Mouse (Mus musculus) liver, embryonic 13.5 days (tissue): ENCODE data around the gene Uckl1. TPM values are rescaled to one million over a fixed set of nuclear protein-coding genes. Genes with fewer than 3 reads are reported as not detected.

Source experiments
- ATAC-seq: fragments of 200-750 bp; cut with Nextera tagmentation; 2 replicates; pipeline ENCODE4 v1.8.0; 2017; ENCODE audit warnings: low read depth, mild to moderate bottlenecking, moderate number of reproducible peaks, moderate library complexity
- DNase-seq: peaks from one replicate; pipeline ENCODE4 v3.0.0; 2022
- H3K27ac ChIP-seq: fragments of 300-500 bp; sonication (generic); 2 replicates; pipeline ENCODE4 v1.5.1; 2015; ENCODE audit warnings: moderate library complexity, mild to moderate bottlenecking, inconsistent platforms
- H3K27me3 ChIP-seq: fragments of 300-500 bp; sonication (generic); 2 replicates; pipeline ENCODE4 v1.6.1; 2015; ENCODE audit warnings: mild to moderate bottlenecking, inconsistent platforms
- H3K36me3 ChIP-seq: fragments of 300-500 bp; sonication (generic); 2 replicates; pipeline ENCODE4 v1.6.1; 2015; ENCODE audit warnings: mild to moderate bottlenecking, inconsistent platforms
- H3K4me1 ChIP-seq: fragments of 300-500 bp; sonication (generic); replicated peaks from 2 replicates; pipeline ENCODE4 v1.6.1; 2015; ENCODE audit warnings: inconsistent platforms
- H3K4me2 ChIP-seq: fragments of 300-500 bp; sonication (generic); 2 replicates; pipeline ENCODE4 v1.6.1; 2015; ENCODE audit warnings: inconsistent platforms, mild to moderate bottlenecking, moderate library complexity
- H3K4me3 ChIP-seq: fragments of 300-500 bp; sonication (generic); replicated peaks from 2 replicates; pipeline ENCODE4 v1.5.1; 2015; ENCODE audit warnings: mild to moderate bottlenecking, inconsistent platforms
- H3K9ac ChIP-seq: fragments of 300-500 bp; sonication (generic); 2 replicates; pipeline ENCODE4 v1.6.1; 2015; ENCODE audit warnings: mild to moderate bottlenecking, inconsistent platforms
- H3K9me3 ChIP-seq: fragments of 300-500 bp; sonication (generic); replicated peaks from 2 replicates; pipeline ENCODE4 v1.6.1; 2016; ENCODE audit warnings: inconsistent platforms
- WGBS: fragments of 180-500 bp; shearing (Covaris S2); methylation state at CpG from one replicate; pipeline ENCODE4 v1.1.7; 2015; ENCODE audit not compliant: insufficient replicate concordance; 5-methylcytosine and 5-hydroxymethylcytosine counted together
- polyA plus RNA-seq: library from polyadenylated mRNA; unstranded; fragments of >200 nt; fragmentation: Nextera tagmentation; extraction: Ambion mirVana; gene quantifications from 2 replicates; pipeline ENCODE4 v1.2.1, GENCODE M21; 2015

Uckl1 gene
- polyA plus RNA-seq, 1 experiment from 2014 or later: 19.8 TPM

DNA sequence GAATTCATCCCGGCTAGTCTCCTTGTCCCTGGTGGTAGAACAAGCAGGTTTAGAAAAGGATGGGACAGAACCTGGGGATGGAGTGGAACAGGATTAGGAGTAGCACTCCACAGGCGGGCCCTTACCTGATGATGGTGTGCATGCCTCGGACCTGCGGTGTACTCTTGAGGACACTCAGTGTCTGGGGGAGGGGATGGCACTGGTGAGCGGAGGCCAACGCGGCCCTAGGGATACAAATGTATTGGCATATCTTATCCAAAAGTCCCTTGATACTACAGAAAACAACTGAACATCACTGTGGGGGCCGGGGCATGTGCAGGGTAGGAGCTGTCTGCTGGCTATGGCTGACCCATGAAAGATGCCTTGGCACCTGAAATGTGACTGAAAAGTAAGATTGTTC, 14.3 kb downstream of the Uckl1 start:
- DNase-seq: no peak
- no peak for ATAC-seq
- WGBS: 79% methylated on average over 8 of the region's 8 CpGs
- H3K9me3 ChIP-seq: no peaks in the 10 kb centered on the region
- H3K27me3 ChIP-seq: no peaks in the 10 kb centered on the region
- peaks cover 69% of the 10 kb centered on the region for H3K4me1 ChIP-seq
- peaks cover 24% of the 10 kb centered on the region for H3K36me3 ChIP-seq
- no peak overlapping the region for H3K4me2 ChIP-seq
- H3K9ac ChIP-seq: no peak overlapping the region
- no peak overlapping the region for H3K27ac ChIP-seq
- no peak overlapping the region for H3K4me3 ChIP-seq

DNA sequence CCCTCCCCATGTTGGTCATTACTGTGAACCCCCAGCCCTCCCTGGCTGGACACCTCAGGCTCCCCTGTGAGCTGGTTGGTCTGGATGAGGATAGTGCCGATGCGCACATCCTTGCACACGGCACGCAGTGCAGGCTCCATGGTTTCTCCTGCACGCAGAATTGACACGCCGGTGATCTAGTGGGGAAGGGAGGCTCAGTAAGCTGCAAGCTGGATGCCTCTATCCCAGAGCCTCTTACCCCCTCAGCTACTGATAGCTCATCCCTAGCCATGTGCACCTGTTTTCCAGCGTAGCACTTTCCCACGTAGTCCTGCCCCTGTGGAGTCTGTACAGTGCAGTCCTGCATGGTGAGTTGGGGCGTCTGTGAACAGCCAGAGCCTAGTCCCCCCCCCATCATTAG, 14.8 kb downstream of the Uckl1 start:
- DNase-seq: no peak
- no peaks in the 10 kb centered on the region for H3K9me3 ChIP-seq
- 93% methylated on average over 10 of the region's 10 CpGs for WGBS

DNA sequence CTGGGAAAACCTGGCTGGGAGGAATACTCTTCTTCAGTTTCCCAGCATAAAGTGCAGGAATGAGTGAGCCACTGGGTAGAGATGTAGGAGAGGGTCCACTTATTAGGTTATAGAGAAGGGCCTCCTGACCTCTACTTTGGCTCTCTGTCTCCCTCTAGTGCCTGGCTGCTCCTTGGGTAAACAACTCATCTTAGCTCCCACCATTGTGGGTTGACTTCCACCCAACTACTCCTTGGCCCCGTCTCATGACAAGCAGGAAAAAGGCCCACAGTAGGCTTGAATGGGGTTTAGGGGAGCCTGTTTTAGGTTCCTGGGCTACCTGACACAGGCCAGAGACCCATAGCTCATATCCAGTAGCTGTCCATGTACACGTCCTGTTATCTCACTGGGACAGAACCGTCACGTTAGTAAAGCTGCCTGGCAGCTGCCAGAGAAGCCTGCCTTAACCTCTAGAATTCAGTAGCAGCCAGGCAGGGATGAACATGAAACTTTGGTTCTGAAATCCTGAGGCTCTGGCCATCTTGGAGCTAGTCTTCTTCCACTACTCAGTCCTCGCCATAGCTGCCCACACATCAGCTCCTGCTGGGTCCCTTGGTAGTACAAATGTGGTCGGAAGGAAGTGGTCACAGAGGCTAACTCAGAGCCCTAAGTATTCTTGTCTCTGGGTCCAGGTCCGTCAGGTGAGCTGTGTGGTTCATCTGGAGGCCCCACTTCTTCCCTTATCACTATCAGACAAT, 16.3 kb downstream of the Uckl1 start:
- 23% methylated on average over 7 of the region's 7 CpGs for WGBS

More for the DNA sequence above, 14.8 kb downstream of the Uckl1 start:
- Histone ChIP-seq H3K36me3 (peaks cover 23% of the 10 kb centered on the region), H3K4me3 (no peak overlapping the region), H3K27me3 (no peaks in the 10 kb centered on the region), H3K9ac (no peak overlapping the region), H3K4me2 (no peak overlapping the region), H3K4me1 (peaks cover 64% of the 10 kb centered on the region), H3K27ac (no peak overlapping the region)
- no peak for ATAC-seq

DNA sequence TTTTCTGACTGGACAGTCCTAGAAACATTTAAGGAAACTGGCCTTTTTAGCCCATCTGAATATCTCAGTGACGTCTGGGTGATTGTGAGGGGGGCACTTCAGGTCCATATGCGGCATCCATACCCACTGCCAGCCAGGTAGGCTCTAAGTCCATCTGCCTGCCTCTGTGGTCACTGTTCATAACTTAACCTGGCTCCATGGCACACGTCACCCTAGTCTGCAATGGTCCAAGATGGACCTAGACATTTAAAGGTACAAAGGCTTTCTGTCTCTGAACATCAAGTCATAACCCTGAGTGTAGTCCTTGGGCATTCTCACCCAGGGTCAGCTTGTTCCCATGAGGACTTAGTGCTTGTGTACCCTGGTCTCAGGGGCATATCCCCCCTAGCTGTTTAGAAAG, 17.4 kb downstream of the Uckl1 start:
- Histone ChIP-seq H3K4me2 (no peak overlapping the region), H3K27ac (no peak overlapping the region), H3K4me1 (peaks cover 44% of the 10 kb centered on the region), H3K9me3 (no peaks in the 10 kb centered on the region), H3K9ac (no peak overlapping the region), H3K36me3 (peaks cover 7% of the 10 kb centered on the region), H3K4me3 (no peak overlapping the region), H3K27me3 (no peaks in the 10 kb centered on the region)
- ATAC-seq (no peak), DNase-seq (no peak)
- 75% methylated on average over 3 of the region's 3 CpGs for WGBS

More for the DNA sequence above, 16.3 kb downstream of the Uckl1 start:
- Histone ChIP-seq H3K4me2 (peak overlapping the region; percentile 46), H3K27ac (peak overlapping the region; percentile 78), H3K9ac (peak overlapping the region; percentile 47), H3K4me3 (no peak overlapping the region), H3K4me1 (peaks cover 50% of the 10 kb centered on the region), H3K27me3 (no peaks in the 10 kb centered on the region), H3K9me3 (no peaks in the 10 kb centered on the region), H3K36me3 (peaks cover 15% of the 10 kb centered on the region)
- peak; percentile 55 for DNase-seq
- ATAC-seq: peak; percentile 83

DNA sequence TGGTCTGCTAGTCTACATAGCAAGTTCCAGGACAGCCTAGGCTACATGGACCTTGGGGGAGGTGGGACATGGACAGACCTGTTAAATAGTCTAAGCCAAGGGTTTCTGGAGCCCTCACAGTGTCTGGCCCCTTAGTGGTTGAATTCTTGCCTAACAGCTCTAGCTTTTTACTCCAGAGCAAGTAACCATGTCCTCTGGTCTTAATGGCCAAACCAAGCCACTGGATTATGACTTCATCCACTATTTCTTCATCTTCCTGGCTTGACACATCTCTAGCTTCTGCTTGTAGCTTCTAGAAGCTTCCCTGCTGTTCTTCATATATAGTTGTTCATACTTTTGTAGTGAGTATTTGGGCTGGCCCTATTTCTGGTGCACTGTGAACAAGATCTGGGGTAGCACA, 30.9 kb downstream of the Uckl1 start:
- no peak overlapping the region for H3K27ac ChIP-seq
- no peak for DNase-seq
- H3K36me3 ChIP-seq: peaks cover 44% of the 10 kb centered on the region

DNA sequence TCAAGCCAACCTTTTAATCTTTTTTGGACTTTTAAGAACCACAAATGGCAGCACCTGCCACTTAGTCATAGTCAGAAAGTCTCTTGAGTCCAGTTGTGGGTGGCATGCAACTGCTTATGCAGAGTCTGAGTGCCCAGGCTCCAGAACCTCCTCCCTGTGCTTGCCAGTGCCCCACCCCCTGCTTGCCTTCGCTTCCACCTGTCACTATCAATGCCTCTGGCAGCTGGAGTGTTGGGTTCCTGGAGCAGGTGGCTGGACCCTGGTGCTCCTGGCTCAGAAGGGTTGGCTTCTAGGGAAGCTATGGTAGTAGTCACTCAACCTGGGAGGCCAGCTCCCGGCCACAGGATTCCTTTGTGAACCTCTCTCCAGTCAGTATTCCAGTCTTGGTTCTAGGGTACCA, 34.5 kb downstream of the Uckl1 start:
- DNase-seq: no peak
- H3K4me2 ChIP-seq: no peak overlapping the region
- no peaks in the 10 kb centered on the region for H3K9me3 ChIP-seq
- no peak overlapping the region for H3K9ac ChIP-seq
- H3K27ac ChIP-seq: no peak overlapping the region
- H3K4me1 ChIP-seq: peaks cover 40% of the 10 kb centered on the region
- ATAC-seq: no peak
- no peak overlapping the region for H3K4me3 ChIP-seq
- no peaks in the 10 kb centered on the region for H3K27me3 ChIP-seq
- 80% methylated on average over 2 of the region's 2 CpGs for WGBS
- H3K36me3 ChIP-seq: peaks cover 68% of the 10 kb centered on the region

More for the DNA sequence above, 30.9 kb downstream of the Uckl1 start:
- H3K4me3 ChIP-seq: no peak overlapping the region
- no peak overlapping the region for H3K4me2 ChIP-seq
- H3K4me1 ChIP-seq: peaks cover 13% of the 10 kb centered on the region
- no peak overlapping the region for H3K9ac ChIP-seq
- no peaks in the 10 kb centered on the region for H3K9me3 ChIP-seq
- ATAC-seq: no peak
- H3K27me3 ChIP-seq: no peaks in the 10 kb centered on the region

DNA sequence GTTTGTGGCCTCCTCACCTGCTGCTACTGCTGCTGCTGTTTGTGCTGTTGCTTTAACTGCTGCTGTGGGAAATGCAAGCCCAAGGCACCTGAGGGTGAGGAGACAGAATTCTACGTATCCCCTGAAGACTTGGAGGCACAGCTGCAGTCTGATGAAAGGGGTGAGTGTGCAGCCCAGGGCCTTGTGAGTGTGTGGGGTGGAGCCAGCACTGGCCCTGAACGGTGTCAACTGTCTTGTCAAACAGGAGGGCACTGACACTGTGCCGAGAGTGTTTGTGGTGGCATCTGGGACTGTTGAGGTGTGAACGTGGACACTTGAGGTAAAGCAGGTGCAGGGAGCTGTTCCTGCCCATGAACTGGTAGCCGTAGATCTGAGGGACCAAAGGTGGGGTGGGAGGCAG, 36.0 kb downstream of the Uckl1 start:
- Histone ChIP-seq H3K27ac (no peak overlapping the region), H3K36me3 (peaks cover 68% of the 10 kb centered on the region), H3K4me2 (no peak overlapping the region), H3K9ac (no peak overlapping the region), H3K4me3 (no peak overlapping the region), H3K27me3 (no peaks in the 10 kb centered on the region), H3K9me3 (no peaks in the 10 kb centered on the region), H3K4me1 (peaks cover 45% of the 10 kb centered on the region)
- 80% methylated on average over 5 of the region's 5 CpGs for WGBS
- DNase-seq: no peak
- no peak for ATAC-seq

DNA sequence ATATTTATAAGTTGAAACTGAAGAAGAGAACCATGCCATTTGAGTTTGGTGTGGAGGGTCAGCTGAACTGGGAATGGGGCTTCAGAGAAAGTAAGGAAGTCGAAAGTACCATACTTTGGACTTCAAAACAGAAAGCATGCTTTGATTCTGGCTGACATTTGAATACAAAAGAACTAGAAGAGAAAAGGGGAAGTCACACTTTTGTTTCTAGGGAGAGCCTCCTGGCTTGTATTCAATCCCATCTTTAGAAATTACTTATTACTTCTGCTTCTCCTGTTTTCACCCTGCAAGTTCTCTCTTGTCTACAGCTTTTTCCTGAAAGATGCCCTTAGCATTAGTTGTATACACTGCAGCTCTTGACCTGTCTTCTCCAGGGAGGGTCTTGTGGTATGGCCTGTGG, 36.5 kb downstream of the Uckl1 start:
- Histone ChIP-seq H3K27me3 (no peaks in the 10 kb centered on the region), H3K36me3 (peaks cover 68% of the 10 kb centered on the region), H3K4me2 (no peak overlapping the region), H3K4me3 (no peak overlapping the region), H3K9me3 (no peaks in the 10 kb centered on the region), H3K27ac (no peak overlapping the region), H3K4me1 (peaks cover 45% of the 10 kb centered on the region), H3K9ac (no peak overlapping the region)
- no peak for DNase-seq
- ATAC-seq: no peak
- 62% methylated on average over 1 of the region's 1 CpGs for WGBS

DNA sequence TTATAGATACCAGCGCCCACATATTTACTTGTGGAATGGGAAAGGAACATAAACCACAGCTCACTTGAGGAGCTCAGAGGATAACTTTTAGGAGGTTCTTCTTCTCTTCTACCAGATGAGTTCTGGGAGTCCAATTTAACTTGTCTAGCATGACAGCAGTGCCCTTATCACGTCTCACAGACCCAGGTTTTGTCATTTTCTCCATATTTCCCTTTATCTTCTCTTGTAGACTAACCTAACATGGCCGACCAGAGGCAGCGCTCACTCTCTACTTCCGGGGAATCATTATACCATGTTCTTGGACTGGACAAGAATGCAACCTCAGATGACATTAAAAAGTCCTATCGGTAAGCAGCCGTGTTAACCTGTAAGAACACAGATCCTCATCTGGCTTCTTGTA, 38.5 kb downstream of the Uckl1 start:
- DNase-seq (peak; percentile 35), ATAC-seq (peak; percentile 85)
- 38% methylated on average over 7 of the region's 7 CpGs for WGBS
- Histone ChIP-seq H3K9ac (no peak overlapping the region), H3K4me2 (peak overlapping the region; percentile 1; the same call in 1 of the 2 replicates), H3K27ac (peak overlapping the region; percentile 50), H3K27me3 (no peaks in the 10 kb centered on the region), H3K4me1 (peaks cover 45% of the 10 kb centered on the region), H3K36me3 (peaks cover 48% of the 10 kb centered on the region), H3K9me3 (no peaks in the 10 kb centered on the region), H3K4me3 (no peak overlapping the region)

DNA sequence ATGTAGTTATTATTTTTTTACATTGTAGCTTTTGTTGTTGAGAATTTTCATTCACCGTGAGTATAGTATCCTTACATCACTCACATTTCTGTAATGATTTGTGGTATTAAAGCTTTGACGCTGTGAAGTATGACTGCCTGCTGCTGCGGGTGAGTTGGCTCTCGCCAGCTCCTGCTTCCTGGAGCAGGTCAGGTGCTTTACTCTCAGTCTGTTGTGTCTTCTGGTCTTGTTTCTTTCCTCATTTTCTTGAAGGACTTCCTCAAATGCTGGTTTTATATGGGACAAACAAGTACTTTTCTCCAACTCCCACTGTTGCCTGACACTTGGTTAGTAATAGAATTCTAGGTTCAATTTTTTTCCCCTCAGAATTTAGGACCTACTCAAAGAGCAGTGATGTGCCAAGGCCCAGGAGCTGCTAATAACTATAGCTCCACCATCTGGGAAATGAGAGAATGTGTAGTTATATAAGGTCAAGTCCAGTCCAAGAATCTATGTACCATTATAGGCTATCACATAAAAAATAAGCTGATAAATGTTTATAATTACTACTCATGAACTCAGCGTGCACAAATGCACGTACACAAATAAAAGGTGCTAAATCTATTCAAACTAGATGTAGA, 42.8 kb downstream of the Uckl1 start:
- Histone ChIP-seq H3K9me3 (no peaks in the 10 kb centered on the region), H3K9ac (no peak overlapping the region), H3K27ac (no peak overlapping the region), H3K4me1 (peaks cover 35% of the 10 kb centered on the region), H3K4me3 (no peak overlapping the region), H3K36me3 (peaks cover 7% of the 10 kb centered on the region), H3K4me2 (no peak overlapping the region), H3K27me3 (no peaks in the 10 kb centered on the region)
- WGBS: 85% methylated on average over 6 of the region's 6 CpGs
- DNase-seq: no peak
- ATAC-seq: no peak

DNA sequence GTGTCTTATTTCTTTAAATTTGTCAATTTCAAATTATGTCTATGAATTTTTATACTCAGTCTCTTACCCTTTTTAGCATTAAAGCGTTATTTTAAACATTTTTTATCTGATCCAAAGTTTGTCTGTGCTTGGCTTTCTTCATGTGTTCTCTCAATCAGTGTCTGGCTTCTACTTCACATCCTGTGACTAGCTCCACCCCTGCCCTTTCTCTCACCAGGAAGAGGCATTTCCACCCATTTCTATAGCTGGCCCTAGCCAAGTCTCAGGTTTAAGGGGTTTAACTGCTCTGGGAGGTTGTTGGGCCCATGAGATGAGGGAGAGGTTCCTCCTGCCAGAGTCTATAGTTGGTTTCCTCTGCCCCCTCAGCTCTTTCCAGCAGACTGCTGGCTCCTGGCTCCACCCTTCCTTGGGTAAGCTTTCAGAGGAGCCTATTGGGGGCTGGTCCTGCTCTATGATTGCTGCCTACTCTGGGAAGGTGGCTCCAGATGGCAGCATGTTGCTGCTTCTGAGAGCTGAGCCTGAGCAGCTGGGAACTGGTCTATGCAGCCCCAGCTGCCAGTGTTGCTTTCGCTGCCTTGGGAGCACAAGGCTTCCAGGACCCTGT, 47.1 kb downstream of the Uckl1 start:
- peak; percentile 77 for ATAC-seq
- 49% methylated on average over 2 of the region's 2 CpGs for WGBS
- DNase-seq: peak; percentile 24
- Histone ChIP-seq H3K4me3 (no peak overlapping the region; the same call in 1 of the 2 replicates), H3K27me3 (no peaks in the 10 kb centered on the region), H3K9ac (peak overlapping the region; percentile 39; the same call in 1 of the 2 replicates), H3K4me2 (peak overlapping the region; percentile 32; the same call in 1 of the 2 replicates), H3K4me1 (peaks cover 32% of the 10 kb centered on the region), H3K27ac (peak overlapping the region; percentile 69), H3K36me3 (peaks cover 4% of the 10 kb centered on the region; the same call in 1 of the 2 replicates), H3K9me3 (no peaks in the 10 kb centered on the region)
